Comparison of ENCODE assay signal across 15 mouse cellular contexts in genomic region chr5:139254938-139255337, GRCm38 (mm10). TPM values are rescaled to one million over a fixed set of nuclear protein-coding genes. Genes with fewer than 3 reads are reported as not detected.
DNase-seq lines count a peak whose midpoint lies in the region; ATAC-seq and TF ChIP-seq lines count a peak whose summit lies in the region.
"Had no signal": no experiment of that assay in that cellular context is flagged by ENCODE, and none has a peak within 500 bp of the region (broad histone marks: within the 10 kb centered on the region; RNA-seq: fewer than 3 reads in every experiment).

No protein-coding gene starts in this region.

- no peak for DNase-seq in heart, embryonic 10.5 days (ENCODE audit: low spot score)
- DNase-seq in heart, adult 18-20 months = no peak
- no peak for DNase-seq in liver, adult 2 months (ENCODE audit: extremely low read depth, low read depth, low spot score)
- no peak for DNase-seq in liver
- DNase-seq: adrenal gland, postnatal 25 days; embryo, embryonic 11 days; kidney, postnatal 10 days; midbrain, embryonic 14.5 days; thymus, postnatal 36 days had no signal

- peak; percentile 9; the same call in 1 of the 2 replicates for TF ChIP-seq CTCF in liver, adult 2 months (IDR thresholded peaks at IDR 0.05; ENCODE audit: low read depth, low read length)
- peak; percentile 31 for TF ChIP-seq CTCF in ES-Bruce4 (IDR thresholded peaks at IDR 0.05; ENCODE audit: low read depth, low read length)

- no peak for TF ChIP-seq POLR2A in liver, adult 2 months (IDR thresholded peaks at IDR 0.05; ENCODE audit: extremely low read depth, insufficient read depth, low read length)
- no peak for TF ChIP-seq POLR2A in ES-Bruce4 (IDR thresholded peaks at IDR 0.05; ENCODE audit: insufficient read depth, low read length)

- H3K79me2 ChIP-seq in liver, adult 2 months (ENCODE audit: control insufficient read depth, insufficient read depth, low read length) = peaks cover 15% of the 10 kb centered on the region; the same call in 1 of the 2 replicates

- WGBS in heart, embryonic 10.5 days = 85% methylated on average over 6 of the region's 6 CpGs
- 85% methylated on average over 6 of the region's 6 CpGs for WGBS in liver, adult 2 months
- WGBS in liver, embryonic 16.5 days (ENCODE audit: insufficient replicate concordance) = 81% methylated on average over 6 of the region's 6 CpGs
- 87% methylated on average over 6 of the region's 6 CpGs for WGBS in kidney, embryonic 16.5 days

- ATAC-seq in liver, embryonic 16.5 days (ENCODE audit: low read depth) = no peak
- no peak for ATAC-seq in kidney, embryonic 16.5 days (ENCODE audit: low FRiP score, low TSS enrichment)
- ATAC-seq: CD4-positive, CD25-positive, alpha-beta regulatory T cell, adult 4 months had no signal

- H3K4me2 ChIP-seq in liver, embryonic 16.5 days (ENCODE audit: low read depth, low read length) = no peak overlapping the region
- H3K4me2 ChIP-seq in kidney, embryonic 16.5 days (replicated peaks; ENCODE audit: low read depth, low read length) = no peak overlapping the region
- H3K4me2 ChIP-seq: hindbrain, embryonic 15.5 days; neural tube, embryonic 13.5 days had no signal

- no peak overlapping the region for H3K9ac ChIP-seq in liver, adult 2 months (ENCODE audit: low read depth, low read length)
- H3K9ac ChIP-seq in ES-Bruce4 (ENCODE audit: low read depth, poor library complexity, severe bottlenecking) = no peak overlapping the region
- H3K9ac ChIP-seq in liver, embryonic 16.5 days (ENCODE audit: low read depth, low read length) = no peak overlapping the region
- H3K9ac ChIP-seq in kidney, embryonic 16.5 days (replicated peaks; ENCODE audit: low read length) = no peak overlapping the region
- H3K9ac ChIP-seq: hindbrain, embryonic 15.5 days had no signal

- no peaks in the 10 kb centered on the region for H3K9me3 ChIP-seq in heart, embryonic 10.5 days
- no peaks in the 10 kb centered on the region for H3K9me3 ChIP-seq in ES-Bruce4 (replicated peaks; ENCODE audit: control insufficient read depth, insufficient read depth, low read length, poor library complexity, severe bottlenecking)
- no peaks in the 10 kb centered on the region for H3K9me3 ChIP-seq in liver, embryonic 16.5 days (replicated peaks; ENCODE audit: control insufficient read depth, low read length)
- no peaks in the 10 kb centered on the region for H3K9me3 ChIP-seq in kidney, embryonic 16.5 days (ENCODE audit: low read length)
- H3K9me3 ChIP-seq: hindbrain, embryonic 15.5 days; neural tube, embryonic 13.5 days had no signal

- H3K4me3 ChIP-seq in heart, embryonic 10.5 days = no peak overlapping the region
- H3K4me3 ChIP-seq in liver, adult 2 months (ENCODE audit: insufficient read depth, low read depth, low read length) = no peak overlapping the region
- no peak overlapping the region for H3K4me3 ChIP-seq in ES-Bruce4 (ENCODE audit: low read depth, low read length)
- H3K4me3 ChIP-seq in liver, embryonic 16.5 days (ENCODE audit: low read depth, low read length) = no peak overlapping the region
- no peak overlapping the region for H3K4me3 ChIP-seq in kidney, embryonic 16.5 days (ENCODE audit: low read length)
- H3K4me3 ChIP-seq: hindbrain, embryonic 15.5 days; neural tube, embryonic 13.5 days had no signal

- H3K27ac ChIP-seq in heart, embryonic 10.5 days = 0 out of 2 replicates have a peak overlapping the region, but pooled peaks have one; percentile 6
- no peak overlapping the region for H3K27ac ChIP-seq in liver, adult 2 months (replicated peaks; ENCODE audit: insufficient read depth, low read depth, low read length)
- no peak overlapping the region for H3K27ac ChIP-seq in ES-Bruce4 (ENCODE audit: insufficient read depth, low read length)
- H3K27ac ChIP-seq in liver, embryonic 16.5 days (ENCODE audit: low read length) = peak overlapping the region; percentile 33; the same call in 1 of the 2 replicates
- H3K27ac ChIP-seq in kidney, embryonic 16.5 days (ENCODE audit: low read length) = no peak overlapping the region
- H3K27ac ChIP-seq: hindbrain, embryonic 15.5 days; neural tube, embryonic 13.5 days had no signal

- peaks cover 34% of the 10 kb centered on the region for H3K36me3 ChIP-seq in heart, embryonic 10.5 days
- no peaks in the 10 kb centered on the region for H3K36me3 ChIP-seq in liver, adult 2 months (ENCODE audit: control insufficient read depth, insufficient read depth, low read length)
- H3K36me3 ChIP-seq in ES-Bruce4 (ENCODE audit: control insufficient read depth, insufficient read depth, low read length, poor library complexity, severe bottlenecking) = no peaks in the 10 kb centered on the region
- H3K36me3 ChIP-seq in liver, embryonic 16.5 days (ENCODE audit: control insufficient read depth, insufficient read depth) = peaks cover 3% of the 10 kb centered on the region
- H3K36me3 ChIP-seq in kidney, embryonic 16.5 days (ENCODE audit: insufficient read depth, low read length) = no peaks in the 10 kb centered on the region; the same call in 1 of the 2 replicates

- TF ChIP-seq EP300 in ES-Bruce4 (IDR thresholded peaks at IDR 0.05; ENCODE audit: insufficient read depth, low read depth, low read length) = no peak

- H3K27me3 ChIP-seq in heart, embryonic 10.5 days (ENCODE audit: insufficient read depth, poor library complexity, severe bottlenecking) = no peaks in the 10 kb centered on the region
- H3K27me3 ChIP-seq in liver, adult 2 months (ENCODE audit: control insufficient read depth, insufficient read depth, low read length) = no peaks in the 10 kb centered on the region
- H3K27me3 ChIP-seq in ES-Bruce4 (ENCODE audit: control insufficient read depth, insufficient read depth, low read length, poor library complexity, severe bottlenecking) = no peaks in the 10 kb centered on the region
- no peaks in the 10 kb centered on the region for H3K27me3 ChIP-seq in liver, embryonic 16.5 days (ENCODE audit: control insufficient read depth, insufficient read depth, low read depth, low read length)
- H3K27me3 ChIP-seq in kidney, embryonic 16.5 days (ENCODE audit: insufficient read depth, low read length) = no peaks in the 10 kb centered on the region
- H3K27me3 ChIP-seq: hindbrain, embryonic 15.5 days; neural tube, embryonic 13.5 days had no signal

- peaks cover 67% of the 10 kb centered on the region for H3K4me1 ChIP-seq in heart, embryonic 10.5 days
- peaks cover 40% of the 10 kb centered on the region for H3K4me1 ChIP-seq in liver, adult 2 months (ENCODE audit: control insufficient read depth, insufficient read depth, low read length)
- H3K4me1 ChIP-seq in ES-Bruce4 (ENCODE audit: control insufficient read depth, insufficient read depth, low read length) = peaks cover 2% of the 10 kb centered on the region
- H3K4me1 ChIP-seq in liver, embryonic 16.5 days (ENCODE audit: control insufficient read depth, low read depth, low read length) = peaks cover 56% of the 10 kb centered on the region
- peaks cover 38% of the 10 kb centered on the region for H3K4me1 ChIP-seq in kidney, embryonic 16.5 days (ENCODE audit: insufficient read depth, low read length)

RNA-seq across cellular contexts. Expression of gene Get4, which starts 2.8 kb away (rescaled TPM):
- polyA plus RNA-seq in heart, embryonic 10.5 days (2016; fragmentation: Nextera tagmentation; extraction: Ambion mirVana) = 193 and 205 TPM in 2 replicates
- total RNA-seq in heart, adult 18-20 months (2021) = 10 to 100 TPM; 42.0 to 44.7 TPM
- total RNA-seq in liver, adult 2 months (2014; rRNA removed) = 20.9 and 26.5 TPM in 2 replicates
- polyA plus RNA-seq in liver, adult 2 months (2012; rRNA removed) = 62.3 and 69.1 TPM in 2 replicates
- 55.9 and 67.7 TPM in 2 replicates for polyA plus RNA-seq in ES-Bruce4 (2011; ENCODE audit: insufficient read depth, insufficient read length, low read depth, missing spikeins)
- polyA plus RNA-seq in liver, embryonic 16.5 days (2015; fragmentation: Nextera tagmentation; extraction: Ambion mirVana) = 90.0 and 98.0 TPM in 2 replicates
- polyA plus RNA-seq in kidney, embryonic 16.5 days (2015; fragmentation: Nextera tagmentation; extraction: Ambion mirVana) = 148 and 161 TPM in 2 replicates

RNA-seq across cellular contexts. Expression of gene Sun1, which starts 54.5 kb away (rescaled TPM):
- polyA plus RNA-seq in heart, embryonic 10.5 days (2016; fragmentation: Nextera tagmentation; extraction: Ambion mirVana) = 40.3 and 43.8 TPM in 2 replicates
- 10 to 100 TPM; 48.3 to 56.7 TPM for total RNA-seq in heart, adult 18-20 months (2021)
- 15.6 and 15.8 TPM in 2 replicates for total RNA-seq in liver, adult 2 months (2014; rRNA removed)
- 6.7 and 8.8 TPM in 2 replicates for polyA plus RNA-seq in liver, adult 2 months (2012; rRNA removed)
- polyA plus RNA-seq in ES-Bruce4 (2011; ENCODE audit: insufficient read depth, insufficient read length, low read depth, missing spikeins) = 74.1 and 84.2 TPM in 2 replicates
- 19.6 TPM in 2 replicates for polyA plus RNA-seq in liver, embryonic 16.5 days (2015; fragmentation: Nextera tagmentation; extraction: Ambion mirVana)
- 62.0 and 62.8 TPM in 2 replicates for polyA plus RNA-seq in kidney, embryonic 16.5 days (2015; fragmentation: Nextera tagmentation; extraction: Ambion mirVana)

Comparison
In these comparisons a context has a peak if more than half of its experiments do, and no peak if none do; other contexts are left out.
1. H3K27ac ChIP-seq: peak in heart, embryonic 10.5 days (single experiment) and liver, embryonic 16.5 days (single experiment); none in liver, adult 2 months (single experiment), ES-Bruce4 (single experiment) and kidney, embryonic 16.5 days (single experiment).